In genomic region chr15:13529960-13530359, GRCm38 (mm10) we compare ENCODE assay signal across 19 mouse cellular contexts.
"Had no signal": no experiment of that assay in that cellular context is flagged by ENCODE, and none has a peak within 500 bp of the region (broad histone marks: within the 10 kb centered on the region; RNA-seq: fewer than 3 reads in every experiment).

No protein-coding gene starts in this region.

- H3K36me3 ChIP-seq: lung, embryonic 15.5 days; midbrain, embryonic 10.5 days; midbrain, embryonic 12.5 days; neural tube, embryonic 13.5 days; neural tube, embryonic 15.5 days had no signal

- DNase-seq: lung, adult 18-20 months; lung, postnatal 4 days; midbrain, embryonic 14.5 days; retina, postnatal 1 day; right cerebral cortex, adult 18-20 months; right cerebral cortex, postnatal 25 days; right cerebral cortex, postnatal 4 days; spleen, adult 18-20 months; thymus, adult 18-20 months; thymus, postnatal 14 days; thymus, postnatal 36 days had no signal

- H3K27me3 ChIP-seq: lung, embryonic 15.5 days; midbrain, embryonic 12.5 days; neural tube, embryonic 13.5 days; neural tube, embryonic 15.5 days had no signal

- H3K4me2 ChIP-seq: lung, embryonic 15.5 days; midbrain, embryonic 12.5 days; neural tube, embryonic 13.5 days; neural tube, embryonic 15.5 days had no signal

- H3K4me3 ChIP-seq: lung, embryonic 15.5 days; midbrain, embryonic 10.5 days; midbrain, embryonic 12.5 days; myocyte; neural tube, embryonic 13.5 days; neural tube, embryonic 15.5 days had no signal

- H3K4me1 ChIP-seq: lung, embryonic 15.5 days; midbrain, embryonic 10.5 days; midbrain, embryonic 12.5 days; neural tube, embryonic 13.5 days; neural tube, embryonic 15.5 days had no signal

- ATAC-seq: lung, postnatal 0 days; midbrain, embryonic 16.5 days had no signal

- H3K9me3 ChIP-seq: lung, embryonic 15.5 days; midbrain, embryonic 10.5 days; midbrain, embryonic 12.5 days; neural tube, embryonic 13.5 days; neural tube, embryonic 15.5 days had no signal

- H3K9ac ChIP-seq: lung, embryonic 15.5 days; midbrain, embryonic 12.5 days; neural tube, embryonic 13.5 days; neural tube, embryonic 15.5 days had no signal

- H3K27ac ChIP-seq: lung, embryonic 15.5 days; midbrain, embryonic 10.5 days; midbrain, embryonic 12.5 days; neural tube, embryonic 13.5 days; neural tube, embryonic 15.5 days had no signal
